Mouse (Mus musculus) liver, embryonic 11.5 days (tissue): ENCODE results near the gene Zfp993. TPM values are rescaled to one million over a fixed set of nuclear protein-coding genes. Genes with fewer than 3 reads are reported as not detected.
"Not testable (repeated sequence)": the region's sequence is repeated elsewhere in the genome, so short reads cannot be mapped to it uniquely, and the experiment has no call there.

Experiments
- ATAC-seq: fragments of 200-750 bp; cut with Nextera tagmentation; replicated peaks from 2 replicates; pipeline ENCODE4 v1.8.0; 2017; ENCODE audit warnings: moderate number of reproducible peaks, mild to moderate bottlenecking, moderate TSS enrichment, moderate library complexity; ENCODE audit not compliant: low FRiP score
- DNase-seq: peaks from one replicate; pipeline ENCODE4 v3.0.0-alpha.2; 2017; ENCODE audit warnings: low spot score
- H3K27ac ChIP-seq: fragments of 300-500 bp; sonication (generic); 2 replicates; pipeline ENCODE4 v1.5.1; 2014; ENCODE audit warnings: mild to moderate bottlenecking, low read depth, low read length, control low read depth
- H3K27me3 ChIP-seq: fragments of 300-500 bp; sonication (generic); replicated peaks from 2 replicates; pipeline ENCODE4 v1.6.1; 2014; ENCODE audit warnings: low read length, mixed read lengths; ENCODE audit not compliant: control insufficient read depth, insufficient read depth
- H3K36me3 ChIP-seq: fragments of 300-500 bp; sonication (generic); 2 replicates; pipeline ENCODE4 v1.6.1; 2014; ENCODE audit warnings: mild to moderate bottlenecking, low read length, moderate library complexity, mixed read lengths; ENCODE audit not compliant: control insufficient read depth, insufficient read depth
- H3K4me1 ChIP-seq: fragments of 300-500 bp; sonication (generic); replicated peaks from 2 replicates; pipeline ENCODE4 v1.6.1; 2014; ENCODE audit warnings: low read length, mixed read lengths; ENCODE audit not compliant: control insufficient read depth, insufficient read depth
- H3K4me2 ChIP-seq: fragments of 300-500 bp; sonication (generic); 2 replicates; pipeline ENCODE4 v1.6.1; 2014; ENCODE audit warnings: mild to moderate bottlenecking, control low read depth, moderate library complexity
- H3K4me3 ChIP-seq: fragments of 300-500 bp; sonication (generic); 2 replicates; pipeline ENCODE4 v1.5.1; 2014; ENCODE audit warnings: low read depth, low read length, control low read depth
- H3K9ac ChIP-seq: fragments of 300-500 bp; sonication (generic); 2 replicates; pipeline ENCODE4 v1.6.1; 2014; ENCODE audit warnings: low read depth, low read length, control low read depth
- H3K9me3 ChIP-seq: fragments of 300-500 bp; sonication (generic); 2 replicates; pipeline ENCODE4 v1.6.1; 2016; ENCODE audit warnings: low read length, inconsistent platforms, mixed read lengths; ENCODE audit not compliant: control insufficient read depth
- WGBS: fragments of 180-500 bp; shearing (Covaris S2); extraction: QIAGEN DNeasy Blood & Tissue Kit; methylation state at CpG from one replicate; pipeline ENCODE4 v1.1.7; 2014; 5-methylcytosine and 5-hydroxymethylcytosine counted together
- polyA plus RNA-seq: library from polyadenylated mRNA; unstranded; fragments of >200 nt; fragmentation: Nextera tagmentation; extraction: Ambion mirVana; gene quantifications from 2 replicates; pipeline ENCODE4 v1.2.1, GENCODE M21; 2014

Zfp993 gene
- polyA plus RNA-seq, result 4.5 and 5.2 TPM in 2 replicates

GRCm38 (mm10) chr4:146610774-146611400, at the start of gene Zfp993:
Gene Zfp993 (plus strand): TSS chr4:146610961.
- H3K4me3 ChIP-seq, H3K9ac ChIP-seq, H3K27ac ChIP-seq, H3K9me3 ChIP-seq, H3K36me3 ChIP-seq, DNase-seq, H3K27me3 ChIP-seq, H3K4me1 ChIP-seq, H3K4me2 ChIP-seq: not testable (repeated sequence)
- peak; percentile 71 for ATAC-seq
- WGBS, result no CpG with 5 or more reads among the region's 14 CpGs

- 0% methylated on average over 2 of the region's 111 CpGs for WGBS
- not testable (repeated sequence) for DNase-seq, H3K27me3 ChIP-seq, H3K36me3 ChIP-seq, H3K9ac ChIP-seq, H3K4me2 ChIP-seq, H3K9me3 ChIP-seq, H3K27ac ChIP-seq, H3K4me1 ChIP-seq, H3K4me3 ChIP-seq
- peak; percentile 91 for ATAC-seq
Observed at GRCm38 (mm10) chr4:146579905-146580873, 30.6 kb upstream of the Zfp993 start.

GRCm38 (mm10) chr4:146603578-146604399, 7.0 kb upstream of the Zfp993 start:
- H3K27me3 ChIP-seq, H3K36me3 ChIP-seq, H3K4me1 ChIP-seq, DNase-seq, H3K27ac ChIP-seq, H3K9me3 ChIP-seq: not testable (repeated sequence)
- 0 out of 2 replicates have a peak overlapping the region, but pooled peaks have one; percentile 57 for H3K9ac ChIP-seq
- peak overlapping the region; percentile 26; the same call in 1 of the 2 replicates for H3K4me3 ChIP-seq
- peak overlapping the region; percentile 52 for H3K4me2 ChIP-seq
- 5% methylated on average over 26 of the region's 53 CpGs for WGBS
- peak; percentile 96 for ATAC-seq

- DNase-seq, result not testable (repeated sequence)
- WGBS, result no CpG with 5 or more reads among the region's 4 CpGs
Observed at GRCm38 (mm10) chr4:146644367-146644766, 33.6 kb downstream of the Zfp993 start.

GRCm38 (mm10) chr4:146649641-146650040, 38.9 kb downstream of the Zfp993 start:
- H3K27ac ChIP-seq, H3K9ac ChIP-seq, DNase-seq, H3K9me3 ChIP-seq, H3K4me3 ChIP-seq, H3K36me3 ChIP-seq, H3K4me1 ChIP-seq, H3K4me2 ChIP-seq, H3K27me3 ChIP-seq: not testable (repeated sequence)
- ATAC-seq, result 0 out of 2 replicates have a peak, but pooled peaks have one; percentile 17
- WGBS, result no CpG with 5 or more reads among the region's 2 CpGs

More at GRCm38 (mm10) chr4:146644367-146644766, 33.6 kb downstream of the Zfp993 start:
- H3K9me3 ChIP-seq, H3K27me3 ChIP-seq, H3K4me3 ChIP-seq, H3K27ac ChIP-seq, H3K4me1 ChIP-seq, H3K9ac ChIP-seq, H3K4me2 ChIP-seq, H3K36me3 ChIP-seq: not testable (repeated sequence)
- ATAC-seq, result peak; percentile 49

GRCm38 (mm10) chr4:146650115-146650514, 39.4 kb downstream of the Zfp993 start:
- not testable (repeated sequence) for H3K27ac ChIP-seq, H3K9me3 ChIP-seq, H3K27me3 ChIP-seq, H3K36me3 ChIP-seq, H3K9ac ChIP-seq, H3K4me3 ChIP-seq, H3K4me2 ChIP-seq, H3K4me1 ChIP-seq, DNase-seq
- ATAC-seq, result peak; percentile 43; the same call in 1 of the 2 replicates
- 74% methylated on average over 1 of the region's 4 CpGs for WGBS

- H3K4me2 ChIP-seq, H3K36me3 ChIP-seq, DNase-seq, H3K27ac ChIP-seq, H3K27me3 ChIP-seq, H3K9ac ChIP-seq, H3K4me3 ChIP-seq, H3K9me3 ChIP-seq, H3K4me1 ChIP-seq: not testable (repeated sequence)
- 86% methylated on average over 1 of the region's 5 CpGs for whole genome bisulfite sequencing
- peak; percentile 47 for ATAC-seq
Observed at GRCm38 (mm10) chr4:146650639-146651038, 39.9 kb downstream of the Zfp993 start.
